Mouse (Mus musculus): ENCODE results near the gene Smarca4.

GRCm38 (mm10) chr9:21604119-21604518 lies 11.8 kb upstream of the Smarca4 start:
- TF ChIP-seq CTCF (IDR thresholded peaks at IDR 0.05; ENCODE audit: extremely low read depth, insufficient read depth, low read length) (no peak), POLR2A (IDR thresholded peaks at IDR 0.05; ENCODE audit: extremely low read depth, insufficient read depth, low read length) (no peak)
